Mouse (Mus musculus) adrenal gland, postnatal 14 days (tissue): Measurements from ENCODE around the gene Uqcr10. TPM values are rescaled to one million over a fixed set of nuclear protein-coding genes. Genes with fewer than 3 reads are reported as not detected.
A peak's percentile ranks its signal among the peaks of the same experiment; 100 is the strongest.

Source experiments
- DNase-seq: peaks from one replicate; pipeline ENCODE4 v3.0.0; 2021; ENCODE audit warnings: mixed read lengths
- long read RNA-seq, 2 experiments: library from polyadenylated mRNA; stranded (forward); transcript quantifications; one replicate each; pipeline ENCODE4 v2.0.0; 2021
- total RNA-seq: library from RNA; stranded (reverse); gene quantifications from 2 replicates; pipeline ENCODE4 v1.2.3, GENCODE M21; 2021

The Uqcr10 gene
- total RNA-seq: 1,088 and 1,101 TPM in 2 replicates
- long read RNA-seq, experiment 1, transcript Uqcr10-203 (3 exons, 510 nt): minor isoform, 21 of 719 reads
- long read RNA-seq, experiment 1, transcript Uqcr10-201 (2 exons, 434 nt): major isoform, 674 of 719 reads
- long read RNA-seq, experiment 1, partial matches to known transcripts: 17 of 719 reads
- long read RNA-seq, experiment 1, other reads (novel, unspliced or antisense): 6 of 719 reads
- long read RNA-seq, experiment 2, transcript Uqcr10-201 (2 exons, 434 nt): major isoform, 972 of 1,027 reads
- long read RNA-seq, experiment 2, transcript Uqcr10-203 (3 exons, 510 nt): minor isoform, 23 of 1,027 reads
- long read RNA-seq, experiment 2, partial matches to known transcripts: 25 of 1,027 reads
- long read RNA-seq, experiment 2, other reads (novel, unspliced or antisense): 5 of 1,027 reads

GRCm38 (mm10) chr11:4704072-4704964 lies at the start of gene Uqcr10, which contains the start of gene Zmat5:
TSS of gene Uqcr10 (minus strand) at chr11:4704342.
TSS of gene Zmat5 (plus strand) at chr11:4704678.
- peak; percentile 95 for DNase-seq

GRCm38 (mm10) chr11:4752836-4753235 lies 48.7 kb upstream of the Uqcr10 start:
- DNase-seq: no peak

GRCm38 (mm10) chr11:4750263-4750662 lies 46.1 kb upstream of the Uqcr10 start:
- peak; percentile 92 for DNase-seq

GRCm38 (mm10) chr11:4747285-4747684 lies 43.1 kb upstream of the Uqcr10 start:
- no peak for DNase-seq

DNA sequence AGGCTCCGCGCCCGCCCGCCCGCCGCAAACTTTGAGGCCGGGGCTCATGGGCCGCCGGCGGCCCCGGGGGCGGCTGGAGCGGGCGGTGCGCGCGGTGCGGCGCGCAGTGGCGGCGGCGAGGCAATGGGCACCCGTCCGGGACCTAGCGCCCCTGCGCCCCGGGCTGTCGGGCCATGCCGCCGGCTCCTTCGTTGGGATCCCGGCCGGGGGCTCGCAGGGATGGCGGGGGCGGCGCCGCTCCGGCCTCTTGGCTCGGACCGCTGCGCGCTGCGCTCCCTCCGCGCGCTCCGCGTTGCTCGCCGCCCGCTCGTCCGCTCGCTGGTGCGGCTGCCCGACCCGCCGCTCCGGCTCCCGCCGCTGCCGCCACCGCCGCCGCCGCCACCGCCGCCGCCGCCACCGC lies 42.6 kb upstream of the Uqcr10 start, which contains the start of gene Cabp7:
TSS of gene Cabp7 (minus strand) at position 46 of the 400 bp plus-strand sequence.
- DNase-seq: no peak

GRCm38 (mm10) chr11:4745969-4746368 lies 41.8 kb upstream of the Uqcr10 start:
- no peak for DNase-seq

- no peak for DNase-seq
Observed at GRCm38 (mm10) chr11:4744691-4745090, 40.5 kb upstream of the Uqcr10 start.

GRCm38 (mm10) chr11:4740785-4741184 lies 36.6 kb upstream of the Uqcr10 start:
- no peak for DNase-seq

GRCm38 (mm10) chr11:4738719-4739118 lies 34.6 kb upstream of the Uqcr10 start:
- DNase-seq: no peak

DNA sequence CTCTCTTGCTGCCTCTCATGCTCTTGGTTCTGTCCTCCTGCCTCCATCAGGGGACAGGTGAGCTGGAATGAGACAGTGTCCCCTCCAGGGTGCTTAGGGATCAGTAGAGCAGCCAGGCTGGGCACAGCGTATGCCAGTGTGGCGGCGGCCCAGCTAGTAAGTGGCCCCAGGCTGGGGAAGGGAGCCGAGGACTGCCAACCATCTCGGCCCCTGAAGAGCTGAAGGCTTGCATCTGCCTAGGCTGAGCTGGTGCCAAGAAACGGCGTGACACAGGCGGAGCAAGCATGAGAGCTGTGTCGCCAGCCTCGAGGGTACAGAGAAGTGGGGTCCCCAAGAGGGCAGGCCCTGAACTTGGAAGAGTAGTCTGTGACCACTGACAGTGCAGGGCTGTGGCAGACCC lies 33.5 kb upstream of the Uqcr10 start:
- no peak for DNase-seq

GRCm38 (mm10) chr11:4736355-4736754 lies 32.2 kb upstream of the Uqcr10 start:
- no peak for DNase-seq

DNA sequence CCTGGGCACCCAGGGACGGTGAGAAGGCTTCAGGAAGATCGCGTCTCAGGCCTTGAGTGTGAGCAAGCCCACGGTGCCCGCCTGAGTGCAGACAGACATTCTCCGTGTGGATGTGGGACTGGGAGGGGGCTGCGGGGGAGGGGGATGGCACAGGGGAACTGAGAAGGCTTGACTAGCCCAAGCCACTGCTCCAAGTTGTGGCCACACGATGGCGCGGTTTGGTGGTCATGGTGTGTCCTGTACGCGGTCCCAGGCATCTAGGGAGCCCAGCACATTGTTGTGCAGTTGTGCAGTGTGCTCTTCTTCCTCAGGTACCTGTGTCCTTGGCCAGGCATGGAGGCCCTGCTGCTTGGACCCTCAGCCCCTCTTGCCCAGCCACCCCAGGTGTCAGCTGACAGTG lies 30.0 kb upstream of the Uqcr10 start:
- DNase-seq: no peak

DNA sequence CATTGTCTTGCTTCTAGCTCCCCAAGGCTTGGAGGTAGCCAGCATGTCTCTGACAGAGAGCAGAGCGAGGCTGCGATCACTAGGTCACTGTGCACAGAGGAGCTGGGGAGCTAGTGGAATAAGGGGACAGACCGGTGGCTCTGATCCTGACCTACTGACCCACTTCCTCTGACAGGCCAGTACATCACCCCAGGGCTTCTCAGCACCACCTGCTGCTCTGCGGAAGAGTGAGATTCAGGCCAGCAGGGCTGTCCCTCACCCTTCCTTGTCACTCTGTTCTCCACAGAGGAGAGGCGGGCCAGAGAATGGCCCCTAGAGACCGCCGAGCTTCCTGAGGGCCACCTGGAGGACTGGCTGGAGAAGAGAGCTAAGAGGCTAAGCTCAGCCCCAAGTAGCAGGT lies 27.6 kb upstream of the Uqcr10 start:
- DNase-seq: no peak

DNA sequence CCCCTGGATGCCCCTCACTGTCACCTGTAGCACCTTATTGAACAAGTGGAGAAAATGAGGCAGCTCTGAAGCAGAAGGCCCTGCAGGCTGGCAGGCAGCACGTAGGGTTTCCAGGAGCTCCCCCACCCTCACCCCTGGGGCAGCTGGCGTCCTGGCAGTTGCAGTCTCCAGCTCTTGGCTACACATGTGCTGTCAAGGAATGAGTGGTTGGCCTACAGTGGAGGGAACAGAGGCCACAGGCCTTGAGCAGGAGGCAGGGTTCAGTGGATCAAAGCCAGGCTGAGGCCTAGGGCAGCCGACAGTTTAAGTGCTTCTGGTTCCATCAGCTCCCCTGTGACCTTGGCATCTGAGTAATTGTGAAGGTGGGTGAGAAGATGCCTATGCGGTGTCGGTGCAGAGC lies 26.8 kb upstream of the Uqcr10 start:
- DNase-seq: peak; percentile 74

DNA sequence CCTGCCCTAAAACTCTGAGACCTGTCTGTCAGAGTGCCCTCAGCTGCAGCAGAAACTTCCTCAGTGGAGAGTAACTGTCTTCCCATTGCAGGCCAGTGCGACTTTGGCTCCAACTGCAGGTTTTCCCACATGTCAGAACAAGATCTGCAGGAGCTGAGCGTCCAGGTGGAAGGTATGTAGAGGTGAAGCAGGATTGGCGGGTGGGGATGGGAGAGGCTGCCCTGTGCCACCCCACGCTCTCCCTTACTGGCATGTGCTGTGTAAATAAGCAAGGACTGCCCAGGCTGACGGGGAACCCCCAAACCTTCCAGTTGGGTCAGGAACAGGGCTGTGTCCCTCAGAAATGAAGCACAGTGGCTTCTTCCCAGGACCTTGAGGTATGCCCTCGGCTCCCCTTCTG lies 26.0 kb upstream of the Uqcr10 start:
- DNase-seq: no peak

GRCm38 (mm10) chr11:4729603-4730002 lies 25.5 kb upstream of the Uqcr10 start:
- peak; percentile 89 for DNase-seq

GRCm38 (mm10) chr11:4721728-4722127 lies 17.6 kb upstream of the Uqcr10 start:
- DNase-seq: peak; percentile 63

GRCm38 (mm10) chr11:4720900-4721580 lies 16.9 kb upstream of the Uqcr10 start:
- no peak for DNase-seq

- DNase-seq: peak; percentile 69
Observed at GRCm38 (mm10) chr11:4720393-4720792, 16.3 kb upstream of the Uqcr10 start.

GRCm38 (mm10) chr11:4719961-4720360 lies 15.8 kb upstream of the Uqcr10 start:
- peak; percentile 78 for DNase-seq

DNA sequence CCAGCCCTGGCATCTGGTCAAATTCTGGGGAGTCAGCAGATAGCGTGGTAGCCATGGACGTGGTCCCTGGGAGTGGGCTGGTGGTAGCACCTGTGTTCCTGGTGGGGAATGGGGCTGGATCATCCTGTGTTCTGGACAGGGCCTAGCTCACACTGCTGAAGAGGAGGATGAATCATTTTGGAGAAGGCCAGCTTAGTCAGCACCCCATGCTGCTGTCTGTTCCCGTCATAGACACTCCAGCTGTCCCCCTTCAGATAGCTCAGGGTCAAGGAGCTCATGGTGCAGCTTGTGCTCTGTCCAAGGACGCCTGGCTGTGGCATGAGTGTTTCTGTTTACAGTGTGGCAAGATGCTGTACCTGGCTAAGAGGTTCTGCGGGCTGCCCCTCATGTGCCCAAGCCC lies 14.4 kb upstream of the Uqcr10 start:
- peak; percentile 52 for DNase-seq

GRCm38 (mm10) chr11:4716530-4717236 lies 12.5 kb upstream of the Uqcr10 start:
- no peak for DNase-seq
